Mouse (Mus musculus) Patski (cell line): ENCODE measurements at regions not wholly inside any gene's neighbourhood (a gene's known extent, or its start where the extent isn't known, plus 50 kb on each side); places are given as distances from the start of the nearest gene placed in this dataset.
A peak's percentile ranks its signal among the peaks of the same experiment; 100 is the strongest.

Source experiments
- ATAC-seq: fragments of 100-300 bp; one replicate; pipeline ENCODE4 v1.8.0; 2021
- CTCF ChIA-PET: fragments of 350-600 bp; sonication (Branson Sonifier 250); formaldehyde crosslinking; loops from one replicate; lab custom pipeline; 2022; ENCODE audit warnings: inconsistent platforms; lab: Charles Lee
- POLR2A ChIA-PET: fragments of 350-600 bp; sonication (Branson Sonifier 250); formaldehyde crosslinking; loops from one replicate; lab custom pipeline; 2022; ENCODE audit warnings: antibody characterized with exemption, inconsistent platforms; lab: Charles Lee
- DNase-seq: peaks from one replicate; pipeline ENCODE4 v3.0.0-alpha.2; 2011; ENCODE audit warnings: low read depth, low spot score
- H3K27me3 ChIP-seq: fragments of 371-371 bp; one replicate; pipeline ENCODE4 v1.5.1; 2021
- CTCF ChIP-seq: fragments of 100-300 bp; IDR thresholded peaks from one replicate; pipeline ENCODE4 v1.5.1; 2021
- in situ Hi-C: fragments of 300-500 bp; cut with MboI; formaldehyde crosslinking; loops from 3 replicates; pipeline ENCODE4 v1.11.1; 2018; ENCODE audit warnings: low pct_unique_long_range_greater_than_20kb, mixed read lengths

DNA sequence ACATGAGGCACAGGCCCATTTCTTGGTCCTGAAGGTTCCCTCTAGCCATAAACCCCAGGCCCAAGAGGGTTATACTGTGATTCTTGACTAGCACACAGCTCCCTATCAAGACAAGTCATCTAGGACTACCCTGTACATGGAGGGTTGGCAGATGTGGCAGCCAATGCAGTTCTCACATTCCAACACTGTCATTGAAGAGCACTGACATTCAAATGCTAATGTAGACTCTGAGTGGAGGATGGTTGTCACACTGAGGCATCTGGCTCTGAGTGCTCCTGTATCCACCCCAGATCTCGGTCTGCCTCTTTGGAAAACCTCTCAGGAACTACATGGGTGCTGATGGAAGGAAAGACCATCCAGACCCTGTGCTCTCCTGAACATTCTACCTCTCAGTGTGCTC is 900.5 kb upstream of the 1700015G11Rik start:
- POLR2A ChIA-PET: no interaction called here
- ATAC-seq: no peak
- in situ Hi-C loops: no loop called here
- CTCF ChIA-PET: no interaction called here
- H3K27me3 ChIP-seq: no peaks in the 10 kb centered on the region
- no peak for DNase-seq
- no peak for TF ChIP-seq CTCF

DNA sequence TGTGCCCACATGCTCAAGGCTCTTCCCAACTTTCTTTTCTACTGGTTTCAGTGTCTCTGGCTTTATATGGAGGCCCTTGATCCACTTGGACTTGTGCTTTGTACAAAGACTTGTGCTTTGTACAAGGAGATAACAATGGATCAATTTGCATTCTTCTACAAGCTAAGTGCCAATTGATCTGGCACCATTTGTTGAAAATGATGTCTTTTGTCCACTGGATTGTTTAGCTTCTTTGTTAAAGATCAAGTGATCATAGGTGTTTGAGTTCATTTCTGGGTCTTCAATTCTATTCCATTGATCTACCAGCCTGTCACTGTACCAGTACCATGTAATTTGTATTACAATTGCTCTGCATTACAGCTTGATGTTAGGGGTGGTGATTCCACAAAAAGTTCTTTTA is 895.8 kb upstream of the 1700015G11Rik start:
- no peak for ATAC-seq
- CTCF ChIA-PET: no interaction called here
- POLR2A ChIA-PET: no interaction called here
- in situ Hi-C loops: no loop called here
- no peak for TF ChIP-seq CTCF
- DNase-seq: no peak
- no peaks in the 10 kb centered on the region for H3K27me3 ChIP-seq

DNA sequence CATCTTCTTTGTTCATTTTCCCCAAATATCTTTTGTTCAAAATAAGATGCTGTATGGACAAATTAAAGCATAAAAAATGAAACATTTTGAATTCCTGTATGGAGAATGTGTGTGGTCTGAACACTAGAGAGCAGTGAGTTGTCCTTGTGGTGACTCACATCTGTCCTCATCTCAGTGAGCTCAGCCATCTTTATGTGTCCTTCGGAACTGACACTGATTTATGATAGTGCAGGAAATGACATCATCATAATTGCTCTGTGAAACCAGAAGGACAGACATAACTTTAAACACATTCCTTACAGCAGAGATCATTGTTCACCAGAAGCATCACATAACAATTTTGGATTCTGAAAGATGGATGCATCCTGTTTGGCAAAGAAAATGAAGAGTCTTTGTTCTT is 850.2 kb upstream of the 1700015G11Rik start:
- H3K27me3 ChIP-seq: no peaks in the 10 kb centered on the region
- TF ChIP-seq CTCF: no peak
- POLR2A ChIA-PET: no interaction called here
- CTCF ChIA-PET: no interaction called here
- DNase-seq (peak; percentile 42), ATAC-seq (peak; percentile 73)
- in situ Hi-C loops: no loop called here

DNA sequence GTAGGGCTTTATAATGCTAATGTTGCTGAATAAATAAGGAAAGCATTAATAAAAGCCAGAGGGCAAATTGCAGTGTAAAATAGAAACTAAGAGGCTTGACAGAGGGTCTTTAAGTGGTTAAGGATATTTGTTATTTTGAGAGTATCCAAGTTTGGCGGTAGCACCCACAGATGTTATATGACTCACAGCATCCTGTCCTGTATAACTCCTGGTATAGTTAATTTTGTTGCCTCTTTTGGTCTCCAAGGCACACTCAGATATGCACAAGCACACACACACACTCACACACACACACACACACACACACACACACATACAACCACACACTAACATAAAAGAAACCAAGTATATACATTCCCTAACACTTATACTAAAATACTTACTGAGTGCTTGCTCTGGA is 806.8 kb upstream of the 1700015G11Rik start:
- ATAC-seq: no peak
- POLR2A ChIA-PET: no interaction called here
- no peaks in the 10 kb centered on the region for H3K27me3 ChIP-seq
- DNase-seq: no peak
- no peak for TF ChIP-seq CTCF
- in situ Hi-C loops: no loop called here
- CTCF ChIA-PET: no interaction called here

DNA sequence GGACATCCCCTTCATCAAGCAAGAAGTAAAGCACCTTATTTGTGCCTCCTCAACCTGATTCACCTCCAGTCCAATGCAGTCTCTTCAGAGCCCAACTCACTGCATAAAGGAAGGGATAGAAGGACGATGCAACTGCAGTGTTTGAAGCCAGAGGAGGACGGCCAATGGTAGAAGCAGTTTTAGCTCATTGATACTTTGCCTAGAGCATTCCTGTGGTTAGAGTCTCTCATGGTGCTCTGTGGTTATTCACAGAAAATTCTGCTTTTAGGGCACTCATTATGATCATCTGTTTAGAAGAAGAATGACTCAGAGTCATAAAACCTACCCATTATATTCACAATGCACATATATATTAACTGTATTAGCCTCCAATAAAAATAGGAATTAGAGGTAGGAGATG is 792.6 kb upstream of the 1700015G11Rik start:
- ChIA-PET POLR2A (no interaction called here), CTCF (interaction anchor here (1.4 kb wide), 1 partner anchor 10 kb away, joined by 5 read pairs; no protein-coding TSS in a partner anchor)
- DNase-seq: peak; percentile 37
- ATAC-seq: peak; percentile 99
- TF ChIP-seq CTCF: no peak
- no peaks in the 10 kb centered on the region for H3K27me3 ChIP-seq
- in situ Hi-C loops: no loop called here
